Mouse (Mus musculus) cerebellum, adult 18-20 months (tissue): ENCODE data around the gene Ptpn1.

Experiments used
- DNase-seq, 2 experiments: peaks; one replicate each; pipeline ENCODE4 v3.0.0; 2021

Ptpn1 gene

DNA sequence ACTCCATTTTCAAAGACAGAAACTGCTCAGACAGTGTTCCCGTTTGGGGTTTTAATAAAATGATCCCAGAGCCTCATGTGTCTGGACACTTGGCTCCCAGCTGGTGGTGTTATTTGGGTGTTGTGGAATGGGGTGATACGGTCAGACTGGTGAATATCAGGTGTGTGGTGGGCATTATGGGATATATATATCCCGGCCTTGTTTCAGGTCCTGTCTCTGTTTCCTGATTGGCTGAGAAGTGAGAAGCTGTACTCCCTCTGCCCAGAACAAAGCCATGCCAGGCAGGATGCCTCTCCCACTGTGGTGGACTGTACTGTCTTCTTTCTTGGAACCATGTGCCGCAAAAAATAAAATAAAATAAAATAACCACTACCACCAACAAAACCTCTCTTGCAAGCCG is 7.8 kb upstream of the Ptpn1 start:
- DNase-seq = no peak

DNA sequence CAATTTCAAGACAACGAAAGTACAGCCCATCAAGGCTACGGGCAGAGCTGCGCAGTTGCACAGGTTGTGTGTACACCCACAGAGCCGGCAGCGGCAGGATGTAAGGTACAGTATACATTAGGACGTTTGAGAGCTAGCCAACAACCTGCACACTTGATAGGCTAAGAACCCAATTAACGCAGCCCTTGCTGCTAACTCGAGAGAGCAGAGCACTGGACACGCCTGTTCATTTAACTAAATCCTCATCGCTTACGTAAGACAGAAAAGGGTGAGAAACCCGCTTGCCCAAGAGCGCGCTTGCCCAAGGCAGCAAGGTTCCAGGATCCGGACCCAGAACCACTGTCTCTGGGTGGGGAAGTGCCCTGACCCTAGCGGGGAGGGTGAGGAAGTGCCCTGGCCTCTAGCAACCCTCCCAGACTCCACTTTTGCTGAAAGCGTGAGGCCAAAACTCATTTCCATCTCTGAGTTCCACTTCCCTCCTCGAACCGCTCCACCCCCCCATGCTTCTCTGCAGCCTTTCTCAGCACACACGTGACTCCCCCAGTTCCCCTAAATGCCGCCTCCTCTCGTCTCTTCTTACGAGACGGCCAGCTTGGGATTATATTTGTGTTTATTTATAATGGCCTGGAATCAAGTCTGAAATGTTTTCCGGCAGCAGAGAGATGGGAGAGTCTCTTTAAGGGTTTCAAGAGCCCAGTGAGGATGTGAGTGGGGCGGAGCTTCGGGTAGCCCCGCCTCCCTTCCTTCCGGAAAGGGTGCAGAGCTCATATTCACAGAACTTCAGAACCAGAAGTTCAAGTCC is 6.9 kb upstream of the Ptpn1 start:
- DNase-seq = peak; percentile 73 to 82

DNA sequence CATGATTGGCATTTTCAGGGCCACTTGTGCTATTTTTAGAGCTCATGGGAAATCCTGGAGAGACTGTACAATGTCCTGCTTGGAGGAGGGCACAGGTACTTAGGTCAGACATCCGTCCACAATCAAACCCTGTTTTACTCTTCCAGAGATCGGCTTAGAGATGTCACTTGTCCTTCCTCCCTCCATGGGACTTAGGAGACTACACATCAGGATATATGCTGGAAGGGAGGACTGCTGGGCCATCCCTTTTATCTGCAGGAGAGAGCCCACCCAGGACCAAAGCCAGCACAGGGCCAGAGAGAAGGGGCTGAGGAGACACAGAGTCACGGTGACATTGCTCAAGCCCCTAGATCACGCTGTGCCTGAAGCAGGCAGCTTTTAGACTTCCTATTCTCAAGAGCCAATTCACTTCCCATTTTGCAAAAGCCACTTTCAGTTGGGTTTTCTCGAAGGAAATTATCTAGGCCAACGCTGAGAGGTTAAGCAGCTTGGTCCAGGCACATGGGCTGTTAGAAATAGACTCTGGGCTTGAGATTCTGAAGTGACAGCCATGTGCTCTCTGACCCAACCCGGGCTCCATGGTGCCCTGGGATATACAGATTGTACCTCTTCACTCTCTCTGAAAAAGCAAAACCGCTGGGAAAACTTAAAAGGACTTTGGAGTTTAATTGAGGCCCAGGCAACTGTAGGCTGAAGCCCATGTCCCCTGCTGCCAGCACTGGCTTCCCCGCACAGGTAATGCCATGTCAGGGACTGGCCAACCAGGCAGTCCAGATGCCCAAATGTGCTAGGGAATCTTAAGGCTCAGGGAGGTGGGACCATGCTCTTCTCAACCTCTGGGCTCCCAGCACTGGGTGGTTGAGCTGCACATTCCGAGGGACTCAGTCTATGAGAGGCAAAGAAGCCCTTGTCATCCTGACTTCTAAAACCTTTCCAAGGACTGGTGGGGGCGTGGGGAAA is 5.7 kb upstream of the Ptpn1 start:
- no peak for DNase-seq

DNA sequence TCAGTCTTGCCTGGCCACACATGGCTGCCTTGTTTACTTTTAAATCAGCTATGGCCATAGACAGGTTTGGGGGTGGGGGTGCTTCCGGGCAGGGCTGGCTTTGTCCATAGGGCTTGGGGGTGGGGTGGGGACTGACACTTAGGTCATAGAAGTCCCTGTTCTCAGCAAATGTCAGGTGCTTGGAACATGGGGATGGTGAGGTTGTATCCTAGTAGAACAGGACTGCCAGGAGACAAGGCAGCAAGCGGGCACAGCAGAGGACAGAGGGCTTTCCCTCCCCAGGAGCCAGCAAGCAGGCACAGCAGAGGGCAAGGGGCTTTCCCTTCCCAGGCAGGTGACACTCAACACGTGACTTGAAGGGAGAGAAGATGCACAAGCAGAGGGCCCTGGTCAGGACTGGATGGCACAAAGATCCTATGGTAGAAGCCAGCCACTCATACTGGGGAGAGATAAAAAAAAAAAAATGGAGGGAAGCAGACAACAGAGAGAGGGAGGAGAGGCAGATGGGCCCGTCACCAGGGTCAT is 3.8 kb upstream of the Ptpn1 start:
- DNase-seq = no peak

DNA sequence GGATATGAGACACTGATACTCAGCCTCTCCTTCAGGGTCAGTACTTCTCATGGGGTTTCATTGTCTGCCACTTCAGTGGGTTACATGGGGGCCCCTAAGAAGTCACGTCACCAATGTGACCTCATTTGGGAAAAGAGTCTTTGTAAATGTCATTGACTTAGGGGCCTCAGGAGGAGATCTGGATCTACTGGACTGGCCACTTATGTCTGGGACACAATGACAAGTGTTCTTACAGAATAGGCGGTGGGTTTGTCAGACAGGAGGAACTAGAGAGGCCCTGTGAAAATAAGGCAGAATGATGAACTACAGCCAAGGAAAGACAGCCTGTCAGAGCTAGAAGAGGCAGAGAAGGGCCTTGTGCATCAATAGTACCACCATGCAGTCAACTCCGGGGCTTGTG is 2.9 kb upstream of the Ptpn1 start:
- DNase-seq = no peak

DNA sequence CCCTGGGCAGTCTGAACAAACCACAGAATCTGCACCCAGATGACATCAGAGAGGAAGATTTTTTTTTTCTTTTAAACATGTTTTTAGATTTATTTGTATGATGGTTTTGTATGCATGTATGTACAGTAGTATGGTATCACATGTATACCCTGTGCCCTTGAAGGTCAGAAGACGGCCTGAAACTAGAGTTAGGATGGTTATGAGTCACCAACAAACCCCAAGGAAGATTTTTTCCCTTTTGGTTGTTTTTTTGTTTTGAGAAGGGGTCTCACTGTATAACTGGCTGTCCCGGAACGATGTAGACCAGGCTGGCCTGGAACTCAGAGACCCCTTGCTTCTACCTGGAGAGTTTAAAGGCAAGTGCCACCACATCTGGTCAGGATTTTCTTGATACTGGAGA is 882 bp upstream of the Ptpn1 start:
- DNase-seq = no peak

DNA sequence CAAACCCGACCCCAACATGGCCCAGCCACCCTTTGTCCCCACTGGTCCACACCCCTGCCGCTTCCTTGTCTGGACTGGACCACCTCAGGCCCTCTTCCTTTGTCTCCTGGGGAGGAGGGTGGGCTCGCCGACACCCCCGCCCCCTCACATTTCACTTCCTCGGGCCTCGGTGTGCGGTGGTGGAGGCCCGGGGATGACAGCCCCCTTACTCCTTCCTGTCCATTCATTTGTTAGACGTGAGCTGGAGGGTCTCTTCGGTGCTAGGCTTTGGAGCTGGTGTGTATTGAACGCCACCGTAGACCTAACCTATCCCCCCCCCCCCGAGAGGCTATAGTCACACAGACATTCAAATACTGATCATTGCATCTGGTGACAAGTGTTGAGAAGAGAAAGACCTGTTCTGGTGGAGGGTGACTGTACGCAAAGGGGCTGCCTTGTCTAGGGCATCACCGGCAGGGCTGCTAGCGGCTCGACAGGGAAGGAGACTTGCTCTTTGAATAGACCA is 922 bp downstream of the Ptpn1 start:
- DNase-seq = no peak

DNA sequence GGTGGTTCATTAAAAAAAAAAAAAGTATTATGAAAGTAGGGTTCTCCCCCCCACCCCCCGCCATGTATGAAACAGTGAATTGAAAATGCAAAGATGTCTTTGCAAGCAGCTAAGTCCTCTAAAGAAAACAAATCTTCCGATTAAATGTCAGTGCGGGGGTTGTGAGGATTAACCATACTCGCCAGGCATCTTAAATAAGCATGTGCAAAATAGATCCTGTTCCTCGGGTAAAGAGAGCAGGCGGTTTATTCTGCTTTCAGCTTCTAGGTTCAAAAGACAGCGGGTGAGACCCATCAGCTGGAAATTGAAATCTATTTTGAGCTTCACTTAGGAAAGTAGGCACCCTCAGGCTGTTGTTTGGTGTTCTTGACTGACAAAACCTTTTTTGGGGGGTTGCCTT is 1.5 kb downstream of the Ptpn1 start:
- no peak for DNase-seq

DNA sequence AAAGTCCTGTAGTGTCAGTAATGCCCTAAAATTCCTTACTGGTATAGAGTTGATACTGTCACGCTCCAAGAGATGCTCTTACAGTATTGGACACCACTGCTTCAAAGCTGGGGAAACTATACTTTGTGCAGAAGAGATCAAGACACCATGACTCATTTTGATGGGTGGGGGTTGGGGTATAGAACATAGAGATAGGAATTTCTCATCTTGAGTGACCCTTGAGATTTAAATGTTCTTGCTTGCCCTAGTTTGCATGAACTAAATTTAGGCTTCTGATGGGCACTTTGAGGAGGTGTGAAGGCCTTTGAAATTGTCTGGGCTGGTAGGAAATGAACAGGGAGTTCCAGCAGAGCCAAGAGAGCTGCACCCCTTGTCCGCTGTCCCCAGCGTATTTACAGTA is 4.1 kb downstream of the Ptpn1 start:
- DNase-seq = no peak

DNA sequence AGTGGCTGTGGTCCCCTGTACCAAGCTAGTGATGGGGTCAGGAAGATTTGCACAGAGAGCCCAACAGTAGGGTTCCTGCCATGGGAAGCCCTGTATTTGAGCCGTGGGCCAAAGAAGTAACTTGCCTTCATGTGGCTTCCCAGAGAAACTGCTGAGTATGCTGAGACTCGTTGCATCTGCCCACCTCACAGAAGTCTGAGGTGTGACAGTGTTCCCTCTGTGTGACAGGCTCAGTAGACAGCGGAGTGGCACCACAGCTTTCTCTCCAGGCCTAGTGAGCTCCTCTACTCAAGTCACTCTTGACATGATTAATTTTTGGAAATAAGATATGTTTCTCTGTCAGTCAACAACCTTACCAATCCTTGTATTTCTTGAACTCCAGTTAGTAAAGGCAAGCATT is 6.9 kb downstream of the Ptpn1 start:
- DNase-seq = no peak

DNA sequence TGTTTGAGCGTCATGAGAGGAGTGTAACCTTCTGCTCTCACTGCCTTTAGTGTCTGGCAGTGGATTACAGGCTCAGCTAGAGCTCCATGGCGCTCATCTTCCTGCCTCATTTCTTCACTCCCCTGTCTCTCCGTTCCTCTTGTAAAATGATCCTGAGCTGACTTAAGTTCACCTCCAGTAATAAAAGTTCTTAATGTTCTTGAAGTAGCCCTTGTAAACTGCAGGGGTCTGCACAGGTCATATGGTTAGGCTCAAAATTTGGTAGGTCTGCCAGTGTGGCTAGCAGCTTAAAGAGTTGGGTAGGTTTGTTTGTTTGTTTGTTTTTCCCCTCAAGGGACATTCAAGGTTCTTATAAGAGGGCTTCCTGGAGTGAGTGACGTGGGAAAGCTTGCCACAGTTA is 7.3 kb downstream of the Ptpn1 start:
- DNase-seq = no peak

DNA sequence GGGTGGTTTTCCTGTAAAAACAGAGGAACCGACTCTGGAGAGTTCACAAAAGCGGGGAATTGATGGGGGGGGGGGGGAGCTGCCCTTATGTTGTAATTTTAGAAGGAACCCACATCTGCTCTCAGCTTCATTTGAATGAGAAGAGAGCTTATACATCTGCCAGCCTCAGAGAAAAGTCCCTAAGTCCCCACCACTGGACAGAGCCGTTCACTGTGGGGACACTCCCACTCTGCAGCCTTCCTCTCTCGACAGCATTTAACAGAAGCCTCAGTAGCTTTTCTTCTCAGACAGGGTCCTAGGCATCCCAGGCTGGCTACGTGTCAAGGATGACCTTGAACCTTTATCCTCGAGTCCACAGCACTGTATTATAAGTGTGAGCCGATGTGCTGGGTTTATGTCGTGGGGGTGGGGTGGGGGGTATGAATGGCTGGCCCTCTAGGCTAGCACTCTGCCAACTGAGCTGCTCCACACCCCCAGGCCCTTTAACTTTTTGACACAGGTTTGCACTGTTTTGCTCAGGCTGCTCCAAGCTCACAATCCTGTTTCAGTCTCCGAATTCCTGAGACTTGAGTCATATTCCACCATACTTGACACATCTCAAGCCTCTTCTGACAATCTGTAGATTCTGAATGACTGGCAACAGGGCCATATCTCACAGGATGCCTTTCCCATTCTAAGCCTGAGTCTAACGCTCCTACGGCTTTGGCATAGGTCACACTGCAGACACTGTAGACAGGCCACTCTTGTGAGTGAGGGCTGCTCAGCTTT is 8.0 kb downstream of the Ptpn1 start:
- no peak for DNase-seq

DNA sequence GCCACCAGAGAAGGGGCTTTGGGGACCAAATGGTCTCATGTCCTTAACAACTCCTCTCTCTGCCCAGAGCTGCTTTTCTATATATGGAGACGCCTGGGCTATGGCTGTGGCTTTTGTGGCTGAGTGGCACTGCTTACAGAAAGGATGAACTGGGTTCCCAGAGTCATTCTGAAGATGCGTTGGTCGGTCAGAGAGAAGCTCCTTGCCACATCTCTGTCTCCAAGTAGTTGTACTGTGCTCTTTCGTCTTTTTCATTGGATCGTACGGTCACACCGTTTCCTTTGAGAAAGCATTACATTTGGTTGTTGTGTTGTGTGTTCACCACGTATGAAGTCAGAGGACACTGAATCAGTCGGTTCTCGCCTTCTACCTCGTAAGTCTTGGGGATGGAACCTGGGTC is 8.8 kb downstream of the Ptpn1 start:
- no peak for DNase-seq

DNA sequence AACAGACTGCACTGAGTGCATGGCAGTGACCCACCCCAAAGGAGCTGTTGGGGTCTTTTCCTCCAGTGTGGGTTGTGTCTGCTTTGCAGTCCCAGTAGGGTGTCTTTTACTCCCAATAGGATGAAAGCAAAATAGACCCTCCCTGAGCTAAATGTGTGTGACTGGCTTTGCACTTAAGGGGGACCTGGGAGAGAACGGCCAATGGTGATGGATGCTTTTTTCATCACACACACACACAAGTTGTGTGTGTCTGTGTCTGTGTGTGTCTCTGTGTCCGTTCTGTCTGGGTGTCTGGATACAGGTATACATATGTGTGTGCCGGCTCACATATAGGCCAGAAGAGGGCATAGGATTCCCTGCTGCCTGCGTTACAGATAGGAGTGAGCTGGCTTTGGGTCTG is 9.5 kb downstream of the Ptpn1 start:
- DNase-seq = no peak

DNA sequence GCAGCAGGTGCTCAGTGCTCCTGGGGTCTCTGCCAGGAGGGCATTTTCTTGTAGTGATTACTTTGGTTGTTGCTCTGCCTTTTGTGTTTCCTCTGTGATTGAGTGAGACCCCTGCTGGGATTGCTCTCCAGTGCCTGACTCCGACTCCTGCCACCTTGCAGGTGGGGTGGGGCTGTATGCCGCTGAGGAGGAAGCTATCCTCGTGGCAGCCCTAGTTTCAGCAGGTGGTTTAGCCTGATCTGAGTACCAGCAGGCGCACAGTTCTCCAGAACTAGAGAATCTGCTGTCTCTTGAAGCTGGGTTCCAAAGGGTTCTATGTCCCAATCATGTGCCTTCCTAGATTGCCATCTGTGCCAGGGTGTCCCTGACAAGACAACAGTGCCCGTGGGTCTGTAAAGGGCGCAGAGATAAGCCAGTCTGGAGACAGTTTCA is 9.9 kb downstream of the Ptpn1 start:
- peak; percentile 43 to 49 for DNase-seq

DNA sequence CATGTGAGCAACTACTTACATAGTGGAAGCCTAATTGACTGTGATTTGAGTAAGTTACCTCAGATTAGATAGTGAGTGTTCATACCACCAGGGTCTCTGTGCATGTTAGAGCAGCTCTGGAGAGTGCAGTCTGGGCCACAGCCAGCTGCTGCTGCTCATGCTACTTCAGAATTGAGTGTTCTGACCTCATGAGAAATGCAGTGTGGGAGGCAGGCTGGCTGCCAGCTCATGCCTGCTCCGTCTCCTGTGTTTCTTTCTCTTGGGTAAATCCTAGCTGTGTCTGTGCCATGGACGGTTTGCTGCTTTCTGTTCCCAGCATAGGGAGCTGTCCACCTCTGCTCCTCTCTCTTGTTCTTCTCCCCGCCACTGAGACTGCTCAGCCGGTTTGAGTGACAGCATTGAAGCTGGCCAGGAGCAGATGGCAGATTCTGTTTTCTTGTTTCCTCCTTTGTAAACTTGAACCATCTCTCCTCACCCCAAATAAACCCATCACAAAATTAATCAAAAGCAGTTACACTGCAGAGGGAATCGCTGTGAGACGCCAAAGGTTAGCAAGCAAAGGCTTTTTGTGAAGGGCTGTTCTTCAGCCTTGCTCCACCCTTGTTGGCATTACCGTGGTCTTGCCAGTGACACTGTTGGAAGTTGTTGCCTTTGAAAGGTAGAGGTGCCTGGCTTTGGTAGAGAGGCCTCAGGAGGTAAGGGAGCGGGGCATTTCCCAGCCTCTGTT is 10.5 kb downstream of the Ptpn1 start:
- peak; percentile 56 for DNase-seq

DNA sequence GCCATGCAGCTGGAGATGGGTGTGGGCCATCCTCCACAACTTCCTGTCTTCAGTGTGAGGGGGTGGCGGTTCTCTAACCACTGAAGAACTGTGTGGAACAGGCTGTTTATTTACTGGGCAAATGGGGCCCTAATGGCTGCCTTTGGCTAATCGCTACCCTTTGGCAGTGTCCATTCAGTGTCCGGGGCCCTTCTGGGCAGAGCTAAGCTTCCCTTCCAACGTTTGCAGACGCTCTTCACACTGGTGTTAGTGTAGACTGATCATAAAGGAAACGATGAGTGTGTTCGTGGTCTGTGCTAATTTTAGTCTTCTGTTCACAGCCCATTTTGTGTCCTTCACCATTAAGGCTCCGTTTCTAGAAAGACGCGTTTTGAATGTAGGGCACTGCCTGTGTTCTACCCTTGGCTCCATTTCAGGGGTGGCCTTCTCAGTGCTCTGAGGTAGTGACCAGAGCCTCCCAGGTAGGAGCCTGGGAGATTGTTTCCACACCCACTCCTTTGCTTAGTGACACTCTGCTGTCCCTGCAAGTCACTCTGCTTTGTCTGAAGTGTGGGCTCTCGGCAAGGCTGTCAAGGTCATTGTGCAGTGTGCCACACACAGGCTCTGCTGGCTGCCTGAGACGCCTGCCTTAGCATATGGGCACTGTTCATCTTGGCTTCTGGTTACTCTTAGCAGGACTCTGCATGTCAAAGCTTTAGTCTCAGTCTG is 11.2 kb downstream of the Ptpn1 start:
- DNase-seq = peak; percentile 38 to 40

DNA sequence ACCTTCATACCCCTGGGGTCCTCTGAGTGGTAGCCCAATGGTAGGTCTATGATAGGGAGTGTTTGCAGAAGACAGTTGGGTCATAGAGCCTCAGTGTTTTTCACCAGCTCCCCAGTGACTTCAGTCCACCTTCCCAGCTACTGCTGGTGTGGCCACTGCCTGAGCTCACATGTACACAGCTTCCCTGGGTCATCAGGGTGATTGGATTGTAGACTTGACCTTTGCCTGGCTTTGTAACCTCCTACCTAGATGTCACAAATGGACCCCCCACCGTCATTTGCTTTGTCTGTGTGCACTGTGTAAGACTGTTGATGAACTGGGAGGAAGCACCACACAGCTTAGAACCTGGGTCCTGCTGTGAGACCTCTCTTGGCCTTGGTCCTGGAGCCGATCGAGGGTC is 12.3 kb downstream of the Ptpn1 start:
- no peak for DNase-seq

DNA sequence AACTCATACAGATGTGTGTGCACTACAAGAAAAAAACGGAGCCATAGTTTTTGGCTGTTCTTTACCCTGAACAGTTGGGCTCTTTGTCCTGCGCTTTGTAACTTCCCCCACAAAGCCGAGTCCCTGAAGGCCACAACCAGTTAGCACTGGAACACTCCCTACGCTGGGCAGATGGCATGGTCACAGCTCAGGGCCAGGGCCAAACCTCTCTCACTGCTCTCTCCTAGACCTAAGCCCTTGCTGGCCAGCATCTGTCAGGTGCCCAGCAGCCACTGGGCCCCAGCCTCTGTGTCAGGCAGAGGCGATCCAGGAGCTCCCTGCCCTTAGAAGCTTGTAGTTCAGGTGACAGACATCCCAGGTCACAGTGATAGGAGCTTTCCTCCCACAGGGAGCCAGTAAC is 13.6 kb downstream of the Ptpn1 start:
- peak in 1 of 2 experiments; percentile 23 for DNase-seq

DNA sequence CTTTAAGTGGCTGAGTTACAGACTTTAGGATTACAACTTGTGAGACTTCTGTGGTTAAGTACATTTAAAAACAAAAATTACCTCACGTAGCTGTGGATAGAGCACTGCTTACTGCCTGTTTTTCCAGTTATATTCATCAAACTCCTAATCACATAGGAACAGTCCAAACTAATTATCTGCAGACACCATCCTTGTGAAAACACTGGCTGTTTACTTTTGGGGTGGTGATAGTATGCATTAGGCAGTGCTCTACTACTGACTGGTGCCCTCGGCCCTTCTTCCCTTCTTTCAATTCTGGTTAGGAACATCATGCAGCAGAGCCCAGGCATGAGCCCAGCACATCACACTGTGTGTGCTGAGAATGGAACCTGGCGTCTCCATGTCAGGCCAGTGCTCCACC is 15.4 kb downstream of the Ptpn1 start:
- no peak for DNase-seq

DNA sequence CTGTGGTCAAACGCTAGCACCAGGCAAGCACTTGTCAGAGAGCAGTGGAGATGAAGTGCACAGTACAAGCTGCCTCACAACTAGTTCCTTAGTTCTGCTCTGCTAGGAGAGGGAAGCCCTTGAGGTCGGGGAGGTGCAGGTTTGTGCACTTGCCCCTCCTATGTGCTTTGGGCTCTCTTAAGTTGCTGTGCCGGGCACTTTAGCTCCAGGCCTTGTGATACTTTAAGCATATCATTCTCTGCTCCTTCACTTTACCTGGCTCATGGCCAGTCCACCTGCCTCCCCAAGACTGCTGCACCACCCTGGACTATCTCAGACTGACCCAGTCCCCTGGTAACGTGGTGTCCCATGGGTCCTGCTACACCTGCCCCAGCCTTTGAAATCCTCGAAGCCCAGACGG is 16.2 kb downstream of the Ptpn1 start:
- DNase-seq = no peak
